Mouse (Mus musculus) left cerebral cortex, adult 9 months (tissue): ENCODE results near the gene Traf4.
"Not testable (repeated sequence)": the region's sequence is repeated elsewhere in the genome, so short reads cannot be mapped to it uniquely, and the experiment has no call there.

Source experiments
- DNase-seq, 2 experiments: peaks; one replicate each; pipeline ENCODE4 v3.0.0; 2022; ENCODE audit warnings: low spot score in 2 of 2

Gene Traf4

DNA sequence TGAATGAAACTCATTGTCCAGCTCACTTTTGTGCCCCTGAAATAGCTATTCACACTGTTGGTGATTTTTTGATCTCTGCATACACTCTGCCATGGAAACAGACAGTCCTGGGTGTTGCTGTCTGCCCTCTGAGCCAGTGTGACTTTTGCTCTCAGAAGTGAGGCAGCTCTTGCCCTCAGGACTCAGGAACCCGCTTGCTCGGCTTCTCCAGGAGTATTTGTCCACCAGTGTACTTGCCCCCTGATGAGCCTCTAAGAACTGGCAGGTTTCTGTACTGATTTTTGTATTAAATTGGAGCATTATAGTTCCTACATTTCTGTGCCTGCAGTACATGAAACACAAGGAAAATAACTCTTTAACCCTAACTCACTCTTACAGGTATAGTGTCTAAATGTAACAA is 21.9 kb downstream of the Traf4 start:
- no peak for DNase-seq

DNA sequence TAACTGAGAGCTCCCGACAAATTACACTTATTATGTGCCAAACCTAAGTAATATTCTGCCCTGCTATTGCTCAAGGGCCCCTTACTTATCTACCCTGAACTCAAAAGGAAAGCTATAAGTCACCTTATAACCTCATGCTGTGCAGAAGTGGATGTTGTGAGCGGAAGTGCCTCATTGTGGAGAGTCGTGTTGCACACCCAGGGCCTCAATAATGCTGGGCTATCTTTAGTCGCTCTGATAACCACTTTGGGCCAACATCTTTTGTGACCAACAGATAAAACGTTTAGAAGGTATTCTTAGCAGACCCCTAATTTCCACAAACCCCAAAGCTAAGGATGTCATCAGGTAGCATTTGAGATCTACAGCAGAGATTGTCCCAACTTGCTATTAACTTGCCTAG is 24.7 kb downstream of the Traf4 start:
- DNase-seq = no peak

DNA sequence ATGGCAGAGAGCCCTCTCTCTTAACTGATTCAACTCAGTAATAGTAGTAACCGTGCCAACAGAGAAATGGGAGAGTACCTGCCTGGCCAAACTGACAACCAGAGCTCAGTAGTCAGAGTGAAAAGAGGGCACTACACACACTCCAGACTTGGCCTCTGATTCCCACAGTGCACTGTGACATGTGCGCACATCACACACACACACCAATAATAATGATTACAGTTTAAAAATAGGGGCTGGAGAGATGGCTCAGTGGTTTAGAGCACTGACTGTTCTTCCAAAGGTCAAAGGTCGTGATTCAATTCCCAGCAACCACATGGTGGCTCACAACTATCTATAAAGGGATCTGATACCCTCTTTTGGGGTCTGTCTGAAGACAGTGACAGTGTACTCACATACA is 27.4 kb downstream of the Traf4 start:
- DNase-seq = no peak

GRCm38 (mm10) chr11:78137584-78137983 is 27.8 kb downstream of the Traf4 start:
- DNase-seq = no peak

DNA sequence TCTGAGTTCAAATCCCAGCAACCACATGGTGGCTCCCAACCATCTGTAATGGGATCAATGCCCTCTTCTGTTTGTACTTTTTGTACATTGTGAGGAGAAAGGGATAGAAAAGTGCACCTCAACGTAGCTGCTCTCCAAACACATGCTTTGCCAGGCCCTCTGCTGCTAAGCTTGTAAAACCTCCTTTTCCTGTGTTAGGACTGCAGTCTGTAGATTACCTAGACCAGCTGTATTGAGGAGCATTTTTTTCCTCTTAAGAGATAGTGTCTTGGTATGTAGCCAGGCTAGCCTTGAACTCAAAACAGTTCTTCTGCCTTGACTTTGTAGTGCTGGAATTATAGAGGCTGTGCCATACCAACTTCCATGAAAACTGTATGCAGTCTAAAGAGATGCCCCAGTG is 29.3 kb downstream of the Traf4 start:
- DNase-seq = no peak

DNA sequence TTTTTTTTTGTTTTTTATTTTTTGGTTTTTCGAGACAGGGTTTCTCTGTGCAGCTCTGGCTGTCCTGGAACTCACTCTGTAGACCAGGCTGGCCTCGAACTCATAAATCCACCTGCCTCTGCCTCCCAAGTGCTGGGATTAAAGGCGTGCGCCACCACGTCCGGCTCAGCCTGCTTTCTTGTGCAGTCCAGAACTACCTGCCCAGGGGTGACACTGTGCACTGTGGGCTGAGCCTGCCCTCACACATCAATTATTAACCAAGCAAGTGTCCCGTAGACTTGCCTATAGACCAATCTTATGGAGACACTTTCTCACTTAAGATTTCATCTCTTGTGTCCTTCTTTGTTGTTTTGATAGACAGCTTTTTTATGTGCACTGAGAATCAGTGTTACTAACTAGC is 30.1 kb downstream of the Traf4 start:
- not testable (repeated sequence) for DNase-seq

- no peak for DNase-seq
Observed at GRCm38 (mm10) chr11:78134344-78134743, 31.0 kb downstream of the Traf4 start.

DNA sequence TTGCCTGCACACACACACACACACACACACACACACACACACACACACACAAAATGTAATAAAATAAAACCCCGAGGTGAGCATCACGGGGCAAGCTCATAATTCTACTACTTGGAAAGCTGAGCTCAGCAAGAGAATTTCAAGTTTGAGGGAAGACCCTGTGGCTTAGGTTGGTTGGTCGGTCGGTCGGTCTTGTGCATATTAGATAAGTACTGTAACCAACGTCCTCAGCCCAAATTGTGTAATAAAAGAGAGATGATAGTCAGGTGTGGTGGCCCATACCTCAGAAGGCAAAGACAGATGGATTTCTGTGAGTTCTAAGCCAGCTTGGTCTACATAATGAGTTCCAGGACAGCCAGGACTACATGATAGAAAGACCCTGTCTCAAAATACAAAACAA is 31.5 kb downstream of the Traf4 start:
- no peak for DNase-seq

DNA sequence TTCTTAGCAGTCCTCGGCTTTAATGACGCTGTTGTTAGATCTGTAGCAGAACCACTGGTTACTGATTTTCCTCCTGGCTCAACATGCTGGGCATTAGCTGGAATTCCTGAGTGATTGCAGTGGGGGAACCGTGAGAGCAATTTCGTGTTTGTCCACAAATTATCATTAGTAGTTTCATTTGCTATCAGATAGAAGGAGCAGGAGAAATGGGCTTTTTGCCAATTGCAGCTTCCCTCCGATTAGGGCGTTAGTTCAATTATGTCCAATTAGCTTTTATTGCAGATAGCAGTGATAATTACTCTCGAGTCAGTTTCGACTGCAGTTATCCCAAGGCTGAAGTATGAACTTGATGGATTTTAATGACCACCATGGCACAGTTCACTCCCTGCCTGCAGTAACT is 35.9 kb downstream of the Traf4 start:
- DNase-seq = no peak

GRCm38 (mm10) chr11:78126739-78127138 is 38.6 kb downstream of the Traf4 start:
- no peak for DNase-seq

GRCm38 (mm10) chr11:78125691-78126090 is 39.7 kb downstream of the Traf4 start:
- no peak for DNase-seq

- no peak for DNase-seq
Observed at GRCm38 (mm10) chr11:78123782-78124181, 41.6 kb downstream of the Traf4 start.

- DNase-seq = no peak
Observed at GRCm38 (mm10) chr11:78122815-78123214, 42.6 kb downstream of the Traf4 start.

DNA sequence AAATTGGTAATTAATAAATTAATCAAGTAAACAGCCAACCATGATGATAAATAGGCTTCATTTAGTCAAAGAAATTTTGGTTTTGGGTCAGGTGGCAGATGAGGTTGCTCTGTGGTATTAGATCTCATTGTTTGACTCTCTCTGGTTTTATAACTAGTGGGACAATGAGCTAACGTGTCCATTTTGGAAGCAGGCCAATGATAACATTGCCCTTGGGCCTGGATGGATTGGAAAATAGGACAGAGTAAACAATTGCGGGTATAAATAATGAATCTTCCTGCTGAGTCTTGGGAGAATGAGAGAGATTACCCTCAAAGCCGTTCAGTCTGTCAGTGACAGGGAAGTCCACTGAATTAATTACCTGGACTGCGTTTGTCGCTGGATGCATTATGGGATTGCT is 44.2 kb downstream of the Traf4 start:
- DNase-seq = no peak

DNA sequence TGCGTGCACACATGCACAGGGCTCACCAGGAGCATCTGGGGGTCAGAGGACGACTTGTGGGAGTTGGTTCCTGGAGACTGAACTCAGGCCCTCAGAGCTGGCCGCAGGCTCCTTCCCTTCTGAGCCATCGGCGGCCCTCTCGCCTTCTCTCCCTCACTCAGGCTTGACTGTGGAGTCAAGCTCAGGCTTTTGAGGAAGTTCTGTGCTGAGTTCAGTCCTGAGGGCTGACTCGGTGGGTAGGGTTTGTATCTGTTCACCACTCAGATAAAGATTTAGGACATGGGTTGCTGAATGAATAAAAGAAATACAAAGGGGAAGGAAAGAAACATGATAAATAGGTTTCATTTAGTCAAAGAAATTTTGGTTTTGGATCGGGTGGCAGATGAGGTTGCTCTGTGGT is 45.5 kb downstream of the Traf4 start:
- DNase-seq = no peak

- DNase-seq = no peak
Observed at GRCm38 (mm10) chr11:78118467-78118866, 46.9 kb downstream of the Traf4 start.

DNA sequence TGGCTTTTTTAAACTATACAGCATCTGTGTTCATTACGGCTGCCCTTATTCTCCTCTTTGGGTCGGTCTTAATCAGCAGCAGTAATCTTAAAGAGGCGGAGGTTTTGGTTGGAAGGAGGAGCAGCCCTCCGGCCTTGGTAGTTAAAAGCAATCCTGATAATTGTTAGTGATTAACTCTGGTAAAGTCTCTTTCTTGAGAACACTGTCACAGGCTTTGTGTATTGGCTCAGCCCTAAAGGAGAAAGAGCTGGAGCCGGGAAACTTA is 49.3 kb downstream of the Traf4 start:
- no peak for DNase-seq

GRCm38 (mm10) chr11:78115367-78116145 is 49.8 kb downstream of the Traf4 start:
- peak; percentile 86 to 92 for DNase-seq

GRCm38 (mm10) chr11:78114676-78115366 is 50.6 kb downstream of the Traf4 start:
- DNase-seq = no peak

DNA sequence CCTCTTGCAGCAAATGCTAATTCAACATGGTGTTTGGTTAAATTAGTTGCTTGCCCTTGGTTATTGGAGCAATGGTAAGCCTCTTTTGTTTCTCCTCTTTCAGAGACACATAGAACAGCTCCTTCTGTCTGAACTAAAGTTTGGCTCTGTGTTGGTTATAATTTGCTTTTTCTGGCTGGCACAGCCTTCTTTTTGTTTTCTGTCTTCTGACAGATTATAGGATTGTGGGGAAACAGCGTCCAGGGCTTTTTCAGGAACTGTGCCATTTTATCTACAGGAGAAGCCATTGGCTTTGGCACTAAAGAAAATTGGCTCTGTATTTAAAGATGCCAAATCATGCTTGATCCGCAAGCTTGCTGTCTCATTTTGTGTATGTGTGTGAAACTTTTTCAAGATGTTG is 51.8 kb downstream of the Traf4 start:
- DNase-seq = peak; percentile 15 to 35
